Mouse (Mus musculus): ENCODE measurements at regions not wholly inside any gene's neighbourhood (a gene's known extent, or its start where the extent isn't known, plus 50 kb on each side); places are given as distances from the start of the nearest gene placed in this dataset.

DNA sequence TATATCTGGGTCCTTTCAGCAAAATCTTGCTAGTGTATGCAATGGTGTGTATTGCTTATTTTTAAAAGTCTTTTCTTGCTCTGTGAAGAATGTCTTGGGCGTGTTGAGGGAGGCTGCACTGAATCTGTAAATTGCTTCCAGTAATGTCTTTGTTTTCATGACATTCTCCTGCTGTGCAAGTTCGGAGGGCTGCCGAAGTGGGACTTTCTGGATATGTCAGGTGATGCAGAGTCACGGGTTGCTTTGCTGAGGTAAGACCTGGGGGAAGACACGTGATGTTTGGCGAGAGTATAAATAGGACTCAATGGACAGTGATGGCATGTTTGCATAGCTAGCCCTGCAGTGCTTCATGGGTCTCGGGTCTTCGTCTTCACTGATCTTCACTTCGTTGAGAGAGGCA is 329.2 kb upstream of the Nr5a2 start:
- no peak for TF ChIP-seq POLR2A (IDR thresholded peaks at IDR 0.05; ENCODE audit: borderline replicate concordance, extremely low read depth, low read depth, low read length)
- TF ChIP-seq CTCF (IDR thresholded peaks at IDR 0.05; ENCODE audit: insufficient read depth, low read length) = no peak

Data from lung, adult 2 months (tissue).